Comparison of ENCODE assay signal across 21 mouse cellular contexts in genomic region chr9:27111756-27112155, GRCm38 (mm10).
"Had no signal": no experiment of that assay in that cellular context is flagged by ENCODE, and none has a peak within 500 bp of the region (broad histone marks: within the 10 kb centered on the region; RNA-seq: fewer than 3 reads in every experiment).

No protein-coding gene starts in this region.

- H3K4me2 ChIP-seq: kidney, embryonic 15.5 days; limb, embryonic 12.5 days; limb, embryonic 15.5 days; liver, embryonic 11.5 days; lung, embryonic 14.5 days; midbrain, embryonic 13.5 days; neural tube, embryonic 13.5 days had no signal

- ATAC-seq: liver, postnatal 0 days; lung, postnatal 0 days; midbrain, embryonic 13.5 days; midbrain, embryonic 16.5 days had no signal

- H3K36me3 ChIP-seq: kidney, embryonic 15.5 days; limb, embryonic 12.5 days; limb, embryonic 15.5 days; neural tube, embryonic 13.5 days had no signal

- H3K9me3 ChIP-seq: kidney, embryonic 15.5 days; limb, embryonic 12.5 days; limb, embryonic 15.5 days; megakaryocyte, embryonic 14.5 days; midbrain, embryonic 10.5 days; midbrain, embryonic 13.5 days; neural tube, embryonic 13.5 days had no signal

- DNase-seq: kidney, postnatal 10 days; kidney, postnatal 36 days; layer of hippocampus, adult 9-11 months; left cerebral cortex, postnatal 4 days; liver, postnatal 0 days; lung, embryonic 14.5 days; lung, postnatal 36 days; thymus, adult 18-20 months; thymus, postnatal 36 days had no signal

- H3K9ac ChIP-seq: kidney, embryonic 15.5 days; limb, embryonic 12.5 days; limb, embryonic 15.5 days; liver, embryonic 14.5 days; liver, postnatal 0 days; lung, embryonic 14.5 days; midbrain, embryonic 13.5 days; neural tube, embryonic 13.5 days had no signal

- H3K4me3 ChIP-seq: kidney, embryonic 15.5 days; limb, embryonic 12.5 days; limb, embryonic 15.5 days; megakaryocyte, embryonic 14.5 days; midbrain, embryonic 10.5 days; midbrain, embryonic 13.5 days; myocyte; neural tube, embryonic 13.5 days had no signal

- H3K27me3 ChIP-seq: kidney, embryonic 15.5 days; limb, embryonic 12.5 days; limb, embryonic 15.5 days; megakaryocyte, embryonic 14.5 days; midbrain, embryonic 13.5 days; neural tube, embryonic 13.5 days had no signal

- H3K27ac ChIP-seq: kidney, embryonic 15.5 days; limb, embryonic 15.5 days; liver, embryonic 14.5 days; midbrain, embryonic 10.5 days; midbrain, embryonic 13.5 days; neural tube, embryonic 13.5 days had no signal
